Mouse (Mus musculus) c-Kit-negative CD71-positive TER-119-positive erythroid progenitor cells, embryonic 14.5 days (primary cell): Measurements from ENCODE around the gene Zfp324.

ENCODE experiments used
- DNase-seq: peaks from one replicate; pipeline ENCODE4 v3.0.0-alpha.2; 2013; ENCODE audit warnings: low read depth, low spot score

Zfp324 gene

DNA sequence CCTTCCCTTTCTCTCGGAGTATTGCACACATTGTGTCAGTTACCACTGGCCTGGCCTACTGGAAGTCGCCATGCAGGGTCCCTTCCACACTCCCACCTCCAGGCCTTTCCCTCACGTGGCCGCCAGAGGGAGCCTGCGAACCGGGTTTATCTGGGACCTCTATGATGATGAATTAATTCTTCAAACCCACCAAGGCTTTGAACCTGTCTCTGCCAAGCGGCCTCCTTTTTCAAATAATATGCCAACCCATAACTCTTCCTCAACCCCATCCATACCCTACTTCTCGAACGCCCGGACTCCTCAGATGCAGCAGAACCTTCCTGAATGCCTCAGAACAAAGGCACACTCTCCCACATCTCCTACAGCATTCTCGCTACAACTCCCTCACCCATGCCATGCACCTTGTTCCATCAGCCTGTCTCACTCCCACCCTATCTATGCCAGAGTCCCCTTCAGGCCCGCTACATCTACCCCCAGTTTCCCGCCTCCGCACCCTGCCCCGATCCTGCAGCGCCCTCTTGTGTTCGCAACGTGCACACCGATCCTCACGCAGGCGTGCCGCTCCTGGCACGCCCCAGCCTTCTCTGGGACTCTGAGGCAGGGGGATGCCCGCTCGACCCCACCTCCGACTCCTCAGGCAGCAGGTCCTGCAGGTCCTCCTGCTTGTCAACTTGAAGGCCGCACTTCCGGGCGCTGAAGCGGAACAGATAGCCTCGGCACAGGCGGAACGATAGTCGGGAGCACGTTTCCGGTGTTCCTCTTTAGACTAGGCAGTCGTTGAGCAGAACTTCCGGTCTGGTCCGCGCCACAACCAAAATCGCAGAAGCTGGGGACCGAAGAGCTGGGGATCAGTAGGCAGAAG is 43.7 kb downstream of the Zfp324 start:
- DNase-seq: peak; percentile 78

- no peak for DNase-seq
Observed at GRCm38 (mm10) chr7:13010005-13010908, 44.6 kb downstream of the Zfp324 start, which contains the start of gene Zbtb45. TSS of gene Zbtb45 (minus strand) at chr7:13010034.

GRCm38 (mm10) chr7:13013671-13014070 is 48.0 kb downstream of the Zfp324 start:
- DNase-seq: no peak

- DNase-seq: no peak
Observed at GRCm38 (mm10) chr7:13014275-13014839, 48.7 kb downstream of the Zfp324 start.

GRCm38 (mm10) chr7:13015217-13015616 is 49.6 kb downstream of the Zfp324 start:
- DNase-seq: no peak

- DNase-seq: no peak
Observed at GRCm38 (mm10) chr7:13022773-13023535, 57.3 kb downstream of the Zfp324 start.
